Mouse (Mus musculus) Muller cell, postnatal 12 days (primary cell): Measurements from ENCODE around the gene Chrm4.

Experiments used
- DNase-seq: peaks from one replicate; pipeline ENCODE4 v3.0.0-alpha.2; 2015; ENCODE audit errors: inconsistent ontology term

Chrm4 gene

DNA sequence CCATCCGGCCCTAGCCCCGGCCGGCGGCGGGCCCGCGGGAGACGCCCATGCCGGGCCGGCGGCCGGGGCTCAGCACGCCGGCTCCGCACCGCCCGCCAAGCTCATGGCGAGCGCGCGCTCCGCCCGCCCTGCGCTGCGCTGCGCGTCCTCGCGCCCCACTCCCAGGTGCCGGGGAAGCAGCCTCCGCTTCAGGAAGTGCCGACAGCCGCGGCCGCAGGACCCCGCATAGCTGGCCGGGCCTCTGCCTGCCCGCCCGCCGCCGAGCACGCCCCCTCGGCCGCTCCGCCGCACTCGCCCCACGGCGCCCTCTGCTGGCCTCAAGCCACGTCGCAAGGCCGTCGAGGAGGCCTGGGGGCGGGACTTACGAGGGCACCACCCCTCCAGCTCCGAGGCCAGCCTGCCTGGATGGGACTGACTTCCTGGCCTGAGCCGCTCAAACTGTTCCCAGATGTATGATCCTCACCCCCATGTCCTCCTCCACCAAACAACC lies 36.4 kb downstream of the Chrm4 start:
- DNase-seq, result peak; percentile 94

- no peak for DNase-seq
These were observed 37.7 kb downstream of the Chrm4 start for GRCm38 (mm10) chr2:91964610-91965204.

DNA sequence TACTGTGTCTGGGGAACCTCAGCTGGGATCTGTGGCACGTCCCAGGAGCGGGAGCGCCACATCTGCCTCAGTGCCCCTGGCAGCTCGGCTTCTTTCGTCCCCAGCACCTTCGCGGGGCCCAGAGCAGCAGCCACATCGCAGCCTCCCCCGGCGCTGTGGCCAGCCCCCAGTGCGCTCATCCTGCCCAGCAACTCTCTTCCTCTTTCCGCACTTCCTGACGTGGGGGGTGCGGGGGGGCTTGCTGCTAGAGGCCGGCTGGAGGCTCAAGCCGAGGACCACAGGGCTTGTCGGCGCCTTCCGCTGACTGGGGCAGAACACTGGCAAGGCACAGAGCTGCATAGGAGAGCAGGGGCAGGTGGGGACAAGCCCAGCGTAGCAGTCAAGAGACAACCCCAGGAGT lies 38.4 kb downstream of the Chrm4 start:
- DNase-seq, result no peak

- no peak for DNase-seq
These were observed 39.3 kb downstream of the Chrm4 start for GRCm38 (mm10) chr2:91966367-91966766.

- no peak for DNase-seq
These were observed 40.9 kb downstream of the Chrm4 start for GRCm38 (mm10) chr2:91967962-91968361.

GRCm38 (mm10) chr2:91971231-91972097 lies 44.4 kb downstream of the Chrm4 start:
- no peak for DNase-seq

DNA sequence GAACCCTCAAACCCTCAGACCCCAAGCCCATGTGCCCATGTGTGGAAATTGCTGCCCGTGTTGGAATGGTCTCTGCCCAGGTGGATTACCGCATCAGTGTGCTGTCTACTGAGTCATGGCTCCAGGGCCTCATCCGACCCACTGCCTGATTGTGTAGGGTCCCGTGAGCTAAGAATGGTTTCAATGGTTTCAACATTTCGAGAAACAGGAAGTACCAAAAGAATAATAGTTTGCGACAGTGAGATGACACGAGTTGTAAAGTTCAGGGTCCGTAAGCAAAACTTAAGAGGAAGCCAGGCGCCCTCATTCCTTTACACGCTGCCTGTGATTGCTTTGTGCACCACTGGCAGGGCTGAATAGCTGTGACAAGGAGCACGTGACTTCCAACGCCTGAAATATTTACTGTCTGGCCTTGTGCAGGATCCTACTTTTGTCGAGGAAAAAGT lies 45.1 kb downstream of the Chrm4 start:
- DNase-seq, result no peak

- DNase-seq, result no peak
These were observed 46.5 kb downstream of the Chrm4 start for GRCm38 (mm10) chr2:91973416-91974135.

DNA sequence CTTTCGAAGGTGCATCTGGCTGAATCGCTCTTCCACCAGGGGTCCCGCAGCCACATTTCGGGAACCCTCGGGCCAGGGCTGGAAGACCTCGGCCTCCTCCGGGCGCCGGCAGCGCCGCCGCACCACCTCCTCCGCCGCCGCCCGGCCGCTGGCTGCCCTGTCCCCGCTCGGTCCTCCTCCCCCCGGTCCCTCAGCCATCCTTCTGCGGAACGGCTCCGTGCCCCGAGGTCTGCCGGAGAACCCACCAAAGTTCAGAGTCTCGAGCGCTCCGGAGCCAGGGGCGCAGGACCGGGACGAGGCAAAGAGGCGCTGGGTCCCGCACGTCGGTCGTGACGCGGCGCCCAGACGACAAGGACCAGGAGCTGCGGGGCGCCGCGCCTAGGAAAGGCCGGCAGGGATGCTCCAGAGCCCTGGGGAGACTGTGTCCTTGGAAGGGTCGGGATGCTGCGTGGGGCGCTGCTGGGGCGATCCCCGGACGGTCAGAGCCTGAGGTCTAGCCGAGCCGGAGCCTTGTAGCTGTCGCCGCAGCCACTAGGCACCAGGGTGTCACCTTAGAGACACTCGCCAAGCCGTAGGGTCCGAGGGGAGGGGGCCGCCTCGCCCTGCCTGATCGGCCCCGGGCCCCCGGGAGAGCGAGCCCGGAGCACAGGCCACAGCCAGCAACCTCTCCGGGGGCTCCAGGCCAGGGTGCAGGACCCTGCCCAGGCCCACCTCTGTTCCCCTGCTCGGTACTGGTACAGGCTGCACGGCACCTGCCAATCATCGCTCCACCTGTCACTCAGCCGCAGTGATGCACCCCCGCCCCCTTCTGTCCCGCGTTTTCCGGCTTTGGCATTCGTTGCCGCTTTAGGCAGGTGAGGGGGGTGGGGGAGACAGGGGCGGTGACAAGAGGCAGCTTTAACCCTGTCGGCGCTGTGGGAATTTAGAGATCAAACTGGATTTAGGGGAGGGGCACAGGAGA lies 48.8 kb downstream of the Chrm4 start, which contains the start of gene Dgkz:
TSS of gene Dgkz (minus strand) at position 284 of the 961 bp plus-strand sequence.
- no peak for DNase-seq

- no peak for DNase-seq
These were observed 50.9 kb downstream of the Chrm4 start for GRCm38 (mm10) chr2:91977960-91978359.
